Mouse (Mus musculus) hindbrain, embryonic 13.5 days (tissue): Measurements from ENCODE around the gene Tnrc6c. TPM values are rescaled to one million over a fixed set of nuclear protein-coding genes. Genes with fewer than 3 reads are reported as not detected.
A peak's percentile ranks its signal among the peaks of the same experiment; 100 is the strongest.

ENCODE experiments used
- ATAC-seq: fragments of 200-750 bp; cut with Nextera tagmentation; 2 replicates; pipeline ENCODE4 v1.8.0; 2017; ENCODE audit warnings: moderate TSS enrichment; ENCODE audit not compliant: low FRiP score
- H3K27ac ChIP-seq: fragments of 300-500 bp; sonication (generic); 2 replicates; pipeline ENCODE4 v1.5.1; 2015; ENCODE audit warnings: inconsistent platforms, mild to moderate bottlenecking, moderate library complexity
- H3K27me3 ChIP-seq: fragments of 300-500 bp; sonication (generic); 2 replicates; pipeline ENCODE4 v1.6.1; 2015; ENCODE audit warnings: mild to moderate bottlenecking, inconsistent platforms
- H3K36me3 ChIP-seq: fragments of 300-500 bp; sonication (generic); 2 replicates; pipeline ENCODE4 v1.6.1; 2015; ENCODE audit warnings: mild to moderate bottlenecking, inconsistent platforms
- H3K4me1 ChIP-seq: fragments of 300-500 bp; sonication (generic); replicated peaks from 2 replicates; pipeline ENCODE4 v1.6.1; 2015; ENCODE audit warnings: inconsistent platforms
- H3K4me2 ChIP-seq: fragments of 300-500 bp; sonication (generic); 2 replicates; pipeline ENCODE4 v1.6.1; 2015; ENCODE audit warnings: inconsistent platforms, mild to moderate bottlenecking, moderate library complexity
- H3K4me3 ChIP-seq: fragments of 300-500 bp; sonication (generic); 2 replicates; pipeline ENCODE4 v1.5.1; 2015; ENCODE audit warnings: mild to moderate bottlenecking, inconsistent platforms
- H3K9ac ChIP-seq: fragments of 300-500 bp; sonication (generic); 2 replicates; pipeline ENCODE4 v1.6.1; 2015; ENCODE audit warnings: mild to moderate bottlenecking, inconsistent platforms
- H3K9me3 ChIP-seq: fragments of 300-500 bp; sonication (generic); 2 replicates; pipeline ENCODE4 v1.6.1; 2016; ENCODE audit warnings: inconsistent platforms
- WGBS: fragments of 180-500 bp; shearing (Covaris S2); methylation state at CpG from one replicate; pipeline ENCODE4 v1.1.7; 2015; 5-methylcytosine and 5-hydroxymethylcytosine counted together
- polyA plus RNA-seq: library from polyadenylated mRNA; unstranded; fragments of >200 nt; fragmentation: Nextera tagmentation; extraction: Ambion mirVana; gene quantifications from 2 replicates; pipeline ENCODE4 v1.2.1, GENCODE M21; 2015

Tnrc6c gene
- polyA plus RNA-seq, 1 experiment from 2014 or later = 24.9 TPM

DNA sequence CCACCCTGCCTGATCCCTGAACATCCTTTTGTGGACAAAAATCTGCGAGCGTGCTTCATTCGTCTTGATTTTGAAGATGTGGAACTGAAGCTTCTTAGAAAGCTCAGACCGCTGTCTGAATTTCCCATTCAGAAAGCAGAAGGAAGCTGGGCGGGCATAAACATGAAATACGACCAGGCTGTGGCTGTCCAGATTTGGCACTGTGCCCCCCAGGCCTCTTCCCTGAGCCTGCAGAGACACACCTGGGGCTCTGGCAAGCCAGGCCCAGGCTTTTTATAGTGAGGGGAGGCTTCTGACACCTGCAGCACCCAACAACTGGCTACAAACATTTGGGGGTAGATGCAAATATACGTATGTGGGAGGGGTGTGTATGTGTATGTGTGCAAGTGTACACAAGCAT is 35.3 kb upstream of the Tnrc6c start:
- Histone ChIP-seq H3K9ac (peak overlapping the region; percentile 46; the same call in 1 of the 2 replicates), H3K9me3 (no peaks in the 10 kb centered on the region), H3K4me3 (no peak overlapping the region), H3K27ac (peak overlapping the region; percentile 84), H3K4me1 (peaks cover 37% of the 10 kb centered on the region), H3K27me3 (peaks cover 30% of the 10 kb centered on the region), H3K4me2 (0 out of 2 replicates have a peak overlapping the region, but pooled peaks have one; percentile 8), H3K36me3 (no peaks in the 10 kb centered on the region)
- ATAC-seq = no peak
- 69% methylated on average over 7 of the region's 7 CpGs for WGBS

DNA sequence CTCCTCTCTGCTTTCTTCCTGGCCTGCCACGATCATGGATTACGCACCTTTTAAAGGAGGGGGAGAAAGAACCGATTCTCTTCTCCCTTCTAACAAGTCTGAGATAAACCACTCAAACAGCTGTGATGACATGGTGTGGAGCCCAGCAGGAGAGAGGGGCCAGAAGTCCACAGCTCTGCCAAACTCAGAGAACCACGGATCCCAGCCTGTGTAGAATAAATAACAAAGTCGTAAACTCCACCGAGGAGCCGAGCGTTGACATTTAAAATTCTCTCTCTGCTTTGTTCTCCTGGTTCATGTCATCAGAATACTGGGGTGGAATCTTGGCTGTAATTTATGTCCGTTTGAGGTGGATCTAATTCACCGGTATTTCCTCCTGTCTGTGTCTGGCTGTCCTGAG is 34.5 kb upstream of the Tnrc6c start:
- H3K9ac ChIP-seq = peak overlapping the region; percentile 1; the same call in 1 of the 2 replicates
- no peak overlapping the region for H3K4me2 ChIP-seq
- WGBS = 56% methylated on average over 10 of the region's 10 CpGs

DNA sequence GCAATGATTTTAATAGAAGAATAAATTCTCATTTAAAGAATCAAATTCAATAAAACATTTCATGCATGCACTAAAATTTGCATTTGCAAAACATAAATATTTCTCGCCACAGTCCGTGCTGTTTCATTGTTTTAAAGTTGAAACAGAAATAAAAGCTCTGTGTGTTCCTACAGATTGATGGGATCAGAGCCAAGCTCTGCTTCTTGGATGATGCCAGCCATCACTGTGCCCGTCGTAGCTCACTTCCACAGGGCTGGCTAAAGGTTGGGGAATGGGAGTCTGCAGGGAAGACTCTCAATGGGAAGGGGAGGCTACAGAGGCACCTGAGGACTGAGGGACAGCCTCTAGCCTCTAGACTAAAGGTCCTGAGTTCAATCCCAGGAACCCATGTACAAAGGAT is 28.9 kb upstream of the Tnrc6c start:
- H3K27ac ChIP-seq = peak overlapping the region; percentile 5; the same call in 1 of the 2 replicates
- H3K27me3 ChIP-seq = no peaks in the 10 kb centered on the region
- peaks cover 33% of the 10 kb centered on the region for H3K4me1 ChIP-seq
- no peaks in the 10 kb centered on the region for H3K9me3 ChIP-seq
- 63% methylated on average over 4 of the region's 4 CpGs for whole genome bisulfite sequencing
- H3K36me3 ChIP-seq = no peaks in the 10 kb centered on the region
- H3K9ac ChIP-seq = no peak overlapping the region
- ATAC-seq = no peak
- H3K4me2 ChIP-seq = no peak overlapping the region
- H3K4me3 ChIP-seq = no peak overlapping the region

More for the DNA sequence above, 34.5 kb upstream of the Tnrc6c start:
- Histone ChIP-seq H3K36me3 (no peaks in the 10 kb centered on the region), H3K9me3 (no peaks in the 10 kb centered on the region), H3K4me1 (peaks cover 37% of the 10 kb centered on the region), H3K4me3 (no peak overlapping the region), H3K27me3 (peaks cover 25% of the 10 kb centered on the region), H3K27ac (peak overlapping the region; percentile 84)
- no peak for ATAC-seq

DNA sequence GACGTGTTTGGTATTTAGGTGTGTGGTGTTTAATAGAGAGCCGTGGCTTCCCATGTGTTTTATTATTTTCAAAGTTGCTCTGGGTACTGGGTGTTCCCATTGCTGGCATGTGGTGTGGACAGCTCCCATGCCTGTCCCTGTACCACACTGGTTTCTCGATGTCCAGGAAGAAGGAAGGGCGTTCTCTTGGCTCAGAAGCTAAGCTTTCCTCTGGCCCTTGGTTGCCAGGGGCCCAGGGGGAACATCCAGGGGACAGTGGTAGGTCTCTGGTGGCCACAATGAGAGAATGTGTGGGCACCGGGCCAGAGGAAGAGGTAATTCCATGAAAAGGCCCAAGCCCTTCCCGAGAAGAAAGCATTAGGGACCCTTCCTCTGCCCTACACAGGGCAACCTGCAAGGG is 27.5 kb upstream of the Tnrc6c start:
- Histone ChIP-seq H3K9ac (peak overlapping the region; percentile 39), H3K4me3 (no peak overlapping the region), H3K27me3 (no peaks in the 10 kb centered on the region), H3K27ac (peak overlapping the region; percentile 94), H3K4me1 (peaks cover 33% of the 10 kb centered on the region), H3K4me2 (no peak overlapping the region), H3K36me3 (no peaks in the 10 kb centered on the region), H3K9me3 (no peaks in the 10 kb centered on the region)
- WGBS = 58% methylated on average over 6 of the region's 6 CpGs
- ATAC-seq = no peak

DNA sequence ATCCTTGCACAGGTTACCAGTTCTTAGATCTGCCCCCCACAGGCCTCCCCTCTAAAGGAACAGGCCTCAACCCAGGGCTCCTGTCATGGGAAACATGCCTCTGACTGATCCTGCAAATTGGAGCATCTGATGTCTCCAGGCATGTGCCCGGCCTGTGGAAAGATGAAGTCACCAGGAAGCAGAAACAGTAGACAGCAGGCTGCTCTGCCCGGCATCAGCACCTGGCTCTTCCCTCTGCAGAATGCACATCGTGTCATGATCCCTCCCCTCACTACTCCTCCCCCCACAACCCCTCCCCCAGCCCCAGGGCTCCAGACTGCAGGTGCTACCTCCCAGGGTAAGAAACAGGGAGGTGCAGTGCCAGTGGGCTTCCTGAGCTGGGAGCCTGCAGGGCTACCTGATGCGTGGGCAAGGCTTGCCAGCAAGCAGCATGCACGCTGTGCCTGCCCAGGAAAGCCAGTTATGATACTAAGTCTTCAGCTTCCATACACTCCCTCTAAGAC is 27.0 kb upstream of the Tnrc6c start:
- 17% methylated on average over 5 of the region's 5 CpGs for WGBS

DNA sequence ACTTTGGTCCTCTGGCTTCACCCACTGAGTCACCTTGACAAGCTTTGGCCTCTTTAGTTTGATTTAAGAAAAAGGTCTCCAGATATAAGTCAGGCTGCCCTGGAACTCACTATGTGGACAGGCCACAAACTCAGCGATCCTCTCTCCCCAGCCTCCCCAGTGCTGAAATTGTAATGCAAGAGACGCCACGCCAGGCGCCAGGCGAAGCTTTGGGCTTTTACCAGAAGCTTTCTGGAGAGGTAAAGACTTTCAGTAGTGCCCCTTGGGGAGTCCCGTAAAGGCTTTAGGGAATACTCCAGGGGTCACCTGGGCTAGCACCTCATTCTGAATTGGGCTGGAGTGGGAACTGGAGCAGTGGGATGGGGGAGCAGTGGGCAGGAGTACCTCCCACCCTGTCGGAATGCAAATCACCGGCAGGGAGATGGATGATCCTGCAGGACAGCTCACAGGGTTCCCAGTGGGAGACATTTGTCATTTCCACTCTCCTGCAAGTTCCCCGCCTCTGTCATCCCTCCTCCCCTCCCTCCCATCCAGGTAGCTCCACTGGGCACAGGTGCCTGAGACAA is 26.3 kb upstream of the Tnrc6c start:
- H3K4me2 ChIP-seq = peak overlapping the region; percentile 37
- H3K9ac ChIP-seq = peak overlapping the region; percentile 39
- peak; percentile 65 for ATAC-seq
- H3K4me1 ChIP-seq = peaks cover 33% of the 10 kb centered on the region
- H3K4me3 ChIP-seq = 0 out of 2 replicates have a peak overlapping the region, but pooled peaks have one; percentile 5
- H3K27ac ChIP-seq = peak overlapping the region; percentile 94
- no peaks in the 10 kb centered on the region for H3K27me3 ChIP-seq
- H3K36me3 ChIP-seq = no peaks in the 10 kb centered on the region
- WGBS = 7% methylated on average over 9 of the region's 9 CpGs
- no peaks in the 10 kb centered on the region for H3K9me3 ChIP-seq

More for the DNA sequence above, 27.0 kb upstream of the Tnrc6c start:
- Histone ChIP-seq H3K27me3 (no peaks in the 10 kb centered on the region), H3K4me2 (no peak overlapping the region), H3K27ac (peak overlapping the region; percentile 94), H3K36me3 (no peaks in the 10 kb centered on the region), H3K4me3 (no peak overlapping the region), H3K9me3 (no peaks in the 10 kb centered on the region), H3K4me1 (peaks cover 33% of the 10 kb centered on the region), H3K9ac (peak overlapping the region; percentile 39)
- peak; percentile 53 for ATAC-seq

DNA sequence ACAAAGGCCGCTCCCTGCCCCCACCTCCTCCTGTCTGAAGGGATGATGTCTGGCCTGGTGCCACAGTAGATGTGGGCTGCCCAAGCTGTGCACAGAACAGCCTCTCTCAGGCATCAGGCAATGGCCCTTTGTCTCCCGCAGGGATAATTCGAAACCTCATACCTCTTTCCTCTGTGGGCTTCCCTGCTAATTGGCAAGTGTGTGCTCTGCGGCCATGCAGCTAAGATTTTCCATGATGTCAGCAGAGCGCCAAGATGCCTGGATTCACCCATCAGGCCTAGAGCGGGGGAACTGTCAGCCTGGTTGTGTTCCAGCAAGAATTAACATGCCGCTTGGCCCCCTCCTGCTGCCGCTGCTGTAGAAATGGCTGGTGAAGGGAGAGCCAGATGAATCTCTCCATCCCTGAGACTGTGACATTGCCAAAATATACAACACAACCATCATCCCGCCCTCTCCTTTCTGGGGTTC is 25.7 kb upstream of the Tnrc6c start:
- Histone ChIP-seq H3K9me3 (no peaks in the 10 kb centered on the region), H3K36me3 (no peaks in the 10 kb centered on the region), H3K27ac (peak overlapping the region; percentile 94), H3K4me1 (peaks cover 33% of the 10 kb centered on the region), H3K4me2 (peak overlapping the region; percentile 37), H3K27me3 (no peaks in the 10 kb centered on the region), H3K4me3 (0 out of 2 replicates have a peak overlapping the region, but pooled peaks have one; percentile 5), H3K9ac (peak overlapping the region; percentile 39)
- WGBS = 7% methylated on average over 9 of the region's 9 CpGs
- ATAC-seq = peak; percentile 86

DNA sequence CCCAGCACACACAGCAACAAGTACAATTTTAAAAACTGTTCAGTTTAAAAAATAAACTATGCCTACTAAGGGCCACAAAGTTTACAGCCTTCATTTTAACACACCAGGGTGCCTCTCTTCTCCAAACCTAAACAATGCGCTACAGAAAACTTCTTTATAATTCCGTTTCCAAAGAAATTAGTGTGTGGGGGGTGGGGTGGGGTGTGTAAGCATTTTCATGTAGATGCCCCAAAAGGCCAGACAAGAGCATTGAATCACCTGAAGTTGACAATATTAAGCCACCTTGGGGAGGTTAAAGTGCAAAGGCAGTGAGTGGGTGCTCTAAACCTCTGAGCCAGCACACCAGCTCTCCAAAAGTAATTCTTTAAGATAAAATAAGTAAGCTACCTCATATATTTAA is 24.2 kb upstream of the Tnrc6c start:
- Histone ChIP-seq H3K4me3 (no peak overlapping the region), H3K9me3 (no peaks in the 10 kb centered on the region)
- ATAC-seq = no peak

GRCm38 (mm10) chr11:117630868-117631565 is 23.1 kb upstream of the Tnrc6c start:
- WGBS = 95% methylated on average over 10 of the region's 11 CpGs
- Histone ChIP-seq H3K27ac (no peak overlapping the region), H3K9me3 (no peaks in the 10 kb centered on the region), H3K4me3 (no peak overlapping the region), H3K27me3 (no peaks in the 10 kb centered on the region), H3K36me3 (no peaks in the 10 kb centered on the region), H3K9ac (no peak overlapping the region), H3K4me1 (peaks cover 31% of the 10 kb centered on the region), H3K4me2 (no peak overlapping the region)
- no peak for ATAC-seq

More for the DNA sequence above, 24.2 kb upstream of the Tnrc6c start:
- Histone ChIP-seq H3K4me1 (peaks cover 33% of the 10 kb centered on the region), H3K27ac (no peak overlapping the region), H3K27me3 (no peaks in the 10 kb centered on the region), H3K9ac (no peak overlapping the region), H3K36me3 (no peaks in the 10 kb centered on the region), H3K4me2 (no peak overlapping the region)
- WGBS = 72% methylated on average over 2 of the region's 2 CpGs

GRCm38 (mm10) chr11:117633310-117633709 is 20.8 kb upstream of the Tnrc6c start:
- 80% methylated on average over 3 of the region's 3 CpGs for WGBS
- H3K4me3 ChIP-seq = no peak overlapping the region
- H3K27me3 ChIP-seq = no peaks in the 10 kb centered on the region
- no peak overlapping the region for H3K4me2 ChIP-seq
- H3K4me1 ChIP-seq = peaks cover 23% of the 10 kb centered on the region
- no peaks in the 10 kb centered on the region for H3K36me3 ChIP-seq
- no peak for ATAC-seq
- no peak overlapping the region for H3K9ac ChIP-seq
- no peaks in the 10 kb centered on the region for H3K9me3 ChIP-seq
- H3K27ac ChIP-seq = no peak overlapping the region

- Histone ChIP-seq H3K9ac (no peak overlapping the region), H3K27me3 (peaks cover 4% of the 10 kb centered on the region; the same call in 1 of the 2 replicates), H3K9me3 (no peaks in the 10 kb centered on the region), H3K4me1 (peaks cover 26% of the 10 kb centered on the region), H3K4me2 (no peak overlapping the region), H3K4me3 (no peak overlapping the region), H3K27ac (peak overlapping the region; percentile 56), H3K36me3 (no peaks in the 10 kb centered on the region)
- no peak for ATAC-seq
- 29% methylated on average over 7 of the region's 7 CpGs for WGBS
These were observed 15.7 kb upstream of the Tnrc6c start for GRCm38 (mm10) chr11:117638386-117638785.

GRCm38 (mm10) chr11:117638809-117639208 is 15.3 kb upstream of the Tnrc6c start:
- Histone ChIP-seq H3K4me1 (peaks cover 27% of the 10 kb centered on the region), H3K4me3 (no peak overlapping the region), H3K27me3 (peaks cover 4% of the 10 kb centered on the region; the same call in 1 of the 2 replicates), H3K9ac (no peak overlapping the region), H3K36me3 (no peaks in the 10 kb centered on the region), H3K9me3 (no peaks in the 10 kb centered on the region), H3K4me2 (no peak overlapping the region), H3K27ac (peak overlapping the region; percentile 56; the same call in 1 of the 2 replicates)
- WGBS = 54% methylated on average over 11 of the region's 11 CpGs
- no peak for ATAC-seq
